Comparison of ENCODE assay signal across 15 mouse cellular contexts in the genomic region with DNA sequence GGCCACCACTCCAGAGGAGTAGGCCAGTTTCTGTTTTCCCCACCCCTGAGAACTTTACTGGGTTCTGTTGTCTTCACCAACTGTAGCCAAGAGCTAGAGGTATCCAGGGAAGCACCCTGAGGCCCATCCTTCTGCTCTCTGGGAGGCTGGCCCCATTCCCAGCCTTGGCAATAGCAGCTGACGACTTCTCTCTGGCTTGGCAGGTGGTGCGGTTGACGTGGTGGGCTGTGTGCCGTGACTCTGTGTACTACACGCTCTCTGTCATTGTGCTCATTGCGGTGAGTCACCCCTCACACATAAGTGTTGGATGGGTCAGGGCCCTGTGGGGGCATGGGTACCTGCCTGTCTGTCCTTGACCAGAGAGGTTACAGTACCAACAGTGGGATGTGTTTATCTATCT. TPM values are rescaled to one million over a fixed set of nuclear protein-coding genes. Genes with fewer than 3 reads are reported as not detected.
DNase-seq lines count a peak whose midpoint lies in the region; ATAC-seq and TF ChIP-seq lines count a peak whose summit lies in the region.
"Had no signal": no experiment of that assay in that cellular context is flagged by ENCODE, and none has a peak within 500 bp of the region (broad histone marks: within the 10 kb centered on the region; RNA-seq: fewer than 3 reads in every experiment).

No protein-coding gene starts in this region.

- no peak for TF ChIP-seq POLR2A in myocyte (IDR thresholded peaks at IDR 0.05; ENCODE audit: insufficient read length, low read depth)

- no peak overlapping the region for H3K4me2 ChIP-seq in myocyte (ENCODE audit: low read depth)
- H3K4me2 ChIP-seq in midbrain, embryonic 16.5 days (ENCODE audit: low read length) = no peak overlapping the region

- no peak overlapping the region for H3K27ac ChIP-seq in midbrain, embryonic 16.5 days (ENCODE audit: low read length)
- H3K27ac ChIP-seq: macrophage had no signal

- H3K4me3 ChIP-seq in myocyte = no peak overlapping the region
- H3K4me3 ChIP-seq in midbrain, embryonic 16.5 days (ENCODE audit: low read depth, low read length) = no peak overlapping the region

- peak; percentile 21 to 22 for DNase-seq in left cerebral cortex, adult 18-20 months (ENCODE audit: low spot score in 2 of 2)
- no peak for DNase-seq in left cerebral cortex, postnatal 10 days (ENCODE audit: extremely low spot score in 1 of 2, low spot score in 2 of 2)
- DNase-seq in cerebellum, adult 18-20 months = peak; percentile 77 to 82
- DNase-seq in cerebellum, postnatal 14 days = peak; percentile 67 to 80
- no peak for DNase-seq in thymus, postnatal 0 days (ENCODE audit: low spot score)
- DNase-seq: adrenal gland, postnatal 36 days; gastrocnemius, postnatal 36 days; kidney, adult 18-20 months; kidney, postnatal 14 days; midbrain, embryonic 14.5 days; right cerebral cortex, postnatal 25 days had no signal

- no peaks in the 10 kb centered on the region for H3K27me3 ChIP-seq in myocyte (ENCODE audit: control insufficient read depth, insufficient read depth, insufficient read length)
- no peaks in the 10 kb centered on the region for H3K27me3 ChIP-seq in midbrain, embryonic 16.5 days (ENCODE audit: control insufficient read depth, insufficient read depth, low read depth, low read length)

- H3ac ChIP-seq in myocyte (ENCODE audit: control insufficient read depth, insufficient read length) = no peak overlapping the region

- no peak overlapping the region for H3K9ac ChIP-seq in midbrain, embryonic 16.5 days (ENCODE audit: low read depth, low read length)

- intact Hi-C loops in left cerebral cortex, postnatal 10 days (cut with DNase I) = no loop called here

- no peaks in the 10 kb centered on the region for H3K9me3 ChIP-seq in midbrain, embryonic 16.5 days (replicated peaks; ENCODE audit: control insufficient read depth, low read length, poor library complexity, severe bottlenecking)

- no peak for ATAC-seq in midbrain, embryonic 16.5 days
- ATAC-seq: hindbrain, embryonic 16.5 days had no signal

- 91% methylated on average over 6 of the region's 6 CpGs for WGBS in midbrain, embryonic 16.5 days

- no peaks in the 10 kb centered on the region for H3K4me1 ChIP-seq in midbrain, embryonic 16.5 days (ENCODE audit: control insufficient read depth, insufficient read depth, low read length)

- H3K79me2 ChIP-seq in myocyte (ENCODE audit: control insufficient read depth, insufficient read depth) = no peaks in the 10 kb centered on the region

- no peaks in the 10 kb centered on the region for H3K36me3 ChIP-seq in myocyte (ENCODE audit: control insufficient read depth, insufficient read depth)
- H3K36me3 ChIP-seq in midbrain, embryonic 16.5 days (ENCODE audit: control insufficient read depth, insufficient read depth, low read length) = no peaks in the 10 kb centered on the region

TF ChIP-seq in myocyte, 11 proteins besides CTCF, POLR2A, EP300 and RAD21:
- TF ChIP-seq MAX (IDR thresholded peaks at IDR 0.05; ENCODE audit: low read depth) (no peak), TCF12 (IDR thresholded peaks at IDR 0.05; ENCODE audit: insufficient read depth, poor library complexity, severe bottlenecking) (peak; percentile 61), MYOD1 (IDR thresholded peaks at IDR 0.05; ENCODE audit: control insufficient read depth in 1 of 3, insufficient read length in 2 of 3, low read depth in 2 of 3) (peak in 2 of 3 experiments; percentile 98 to 99), SRF (IDR thresholded peaks at IDR 0.05; ENCODE audit: control insufficient read depth, insufficient read length, low read depth) (peak; percentile 50), USF1 (IDR thresholded peaks at IDR 0.05; ENCODE audit: low read depth) (no peak), MYOG (IDR thresholded peaks at IDR 0.05; ENCODE audit: control insufficient read depth in 1 of 3, insufficient read depth in 1 of 3, insufficient read length in 2 of 3, low read depth in 2 of 3) (peak; percentile 54 to 100 (median 99)), CEBPB (IDR thresholded peaks at IDR 0.05; ENCODE audit: insufficient read depth, poor library complexity, severe bottlenecking) (no peak), E2F4 (IDR thresholded peaks at IDR 0.05; ENCODE audit: insufficient read depth) (no peak), POLR2AphosphoS2 (IDR thresholded peaks at IDR 0.05; ENCODE audit: insufficient read length, low read depth) (no peak), REST (IDR thresholded peaks at IDR 0.05; ENCODE audit: insufficient read depth, insufficient read length) (no peak), TCF3 (IDR thresholded peaks at IDR 0.05; ENCODE audit: insufficient read length, low read depth) (peak; percentile 89)

RNA-seq across cellular contexts. Expression of gene Rin3, which starts 59.4 kb away (rescaled TPM):
- 1 to 10 TPM; 3.5 to 4.2 TPM for total RNA-seq in left cerebral cortex, adult 18-20 months (2021)
- 1 to 10 TPM; 3.7 to 3.8 TPM for total RNA-seq in left cerebral cortex, postnatal 10 days (2021)
- 23.4 TPM for polyA plus RNA-seq in myocyte (2012; fragmentation: generic; extraction: Trizol)
- polyA plus RNA-seq in midbrain, embryonic 16.5 days (2015; fragmentation: Nextera tagmentation; extraction: Ambion mirVana) = 1.6 and 2.8 TPM in 2 replicates
- 7.0 and 7.9 TPM in 2 replicates for polyA plus RNA-seq in thymus, postnatal 0 days (2015; fragmentation: Nextera tagmentation; extraction: Ambion mirVana)

Comparison
In these comparisons a context has a peak if more than half of its experiments do, and no peak if none do; other contexts are left out.
1. DNase-seq: peak in left cerebral cortex, adult 18-20 months (2 of 2), cerebellum, adult 18-20 months (2 of 2) and cerebellum, postnatal 14 days (2 of 2); none in left cerebral cortex, postnatal 10 days (0 of 2) and thymus, postnatal 0 days (single experiment).